Mouse (Mus musculus) midbrain, embryonic 12.5 days (tissue): Measurements from ENCODE around the gene 2010003K11Rik. TPM values are rescaled to one million over a fixed set of nuclear protein-coding genes. Genes with fewer than 3 reads are reported as not detected.

ENCODE experiments used
- ATAC-seq: fragments of 200-750 bp; cut with Nextera tagmentation; 2 replicates; pipeline ENCODE4 v1.8.0; 2017; ENCODE audit warnings: low read depth, moderate TSS enrichment, moderate library complexity; ENCODE audit not compliant: low FRiP score
- H3K27ac ChIP-seq: fragments of 300-500 bp; sonication (generic); replicated peaks from 2 replicates; pipeline ENCODE4 v1.5.1; 2016; ENCODE audit warnings: mild to moderate bottlenecking
- H3K27me3 ChIP-seq: fragments of 300-500 bp; sonication (generic); 2 replicates; pipeline ENCODE4 v1.6.1; 2016; ENCODE audit warnings: mild to moderate bottlenecking
- H3K36me3 ChIP-seq: fragments of 300-500 bp; sonication (generic); 2 replicates; pipeline ENCODE4 v1.6.1; 2016
- H3K4me1 ChIP-seq: fragments of 300-500 bp; sonication (generic); 2 replicates; pipeline ENCODE4 v1.6.1; 2016
- H3K4me2 ChIP-seq: fragments of 300-500 bp; sonication (generic); replicated peaks from 2 replicates; pipeline ENCODE4 v1.6.1; 2016; ENCODE audit warnings: mild to moderate bottlenecking, moderate library complexity
- H3K4me3 ChIP-seq: fragments of 300-500 bp; sonication (generic); 2 replicates; pipeline ENCODE4 v1.5.1; 2016; ENCODE audit warnings: mild to moderate bottlenecking
- H3K9ac ChIP-seq: fragments of 300-500 bp; sonication (generic); replicated peaks from 2 replicates; pipeline ENCODE4 v1.6.1; 2016; ENCODE audit warnings: mild to moderate bottlenecking, moderate library complexity
- H3K9me3 ChIP-seq: fragments of 300-500 bp; sonication (generic); 2 replicates; pipeline ENCODE4 v1.6.1; 2016; ENCODE audit warnings: mild to moderate bottlenecking
- WGBS: fragments of 180-500 bp; shearing (Covaris S2); methylation state at CpG from one replicate; pipeline ENCODE4 v1.1.7; 2016; 5-methylcytosine and 5-hydroxymethylcytosine counted together
- polyA plus RNA-seq: library from polyadenylated mRNA; unstranded; fragments of >200 nt; fragmentation: Nextera tagmentation; extraction: Ambion mirVana; gene quantifications from 2 replicates; pipeline ENCODE4 v1.2.1, GENCODE M21; 2016

The 2010003K11Rik gene
- polyA plus RNA-seq, 1 experiment from 2014 or later = not detected

DNA sequence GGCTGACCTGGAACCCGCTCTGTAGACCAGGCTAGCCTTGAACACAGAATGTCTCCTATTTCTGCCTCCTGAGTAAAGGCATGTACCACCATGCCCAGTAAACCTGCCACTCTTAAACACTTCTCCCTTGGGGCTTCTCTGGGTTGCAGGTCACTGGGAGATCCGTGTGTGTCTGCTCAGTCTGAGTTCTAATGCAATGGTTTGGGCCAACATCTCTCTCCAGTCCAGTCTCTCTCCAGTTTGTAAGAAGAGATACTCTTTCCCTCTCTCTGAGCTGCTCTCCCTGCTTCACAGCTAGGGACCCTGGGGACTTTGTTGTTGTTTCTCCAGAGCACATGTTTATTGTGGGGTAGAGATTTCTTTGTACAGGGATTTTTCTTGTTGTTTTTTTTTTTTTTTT is 17.9 kb upstream of the 2010003K11Rik start:
- Histone ChIP-seq H3K27me3 (peaks cover 9% of the 10 kb centered on the region; the same call in 1 of the 2 replicates), H3K36me3 (no peaks in the 10 kb centered on the region), H3K9ac (no peak overlapping the region), H3K4me2 (no peak overlapping the region), H3K9me3 (no peaks in the 10 kb centered on the region), H3K4me1 (peaks cover 10% of the 10 kb centered on the region), H3K4me3 (no peak overlapping the region), H3K27ac (no peak overlapping the region)
- no peak for ATAC-seq
- WGBS = 65% methylated on average over 2 of the region's 2 CpGs

DNA sequence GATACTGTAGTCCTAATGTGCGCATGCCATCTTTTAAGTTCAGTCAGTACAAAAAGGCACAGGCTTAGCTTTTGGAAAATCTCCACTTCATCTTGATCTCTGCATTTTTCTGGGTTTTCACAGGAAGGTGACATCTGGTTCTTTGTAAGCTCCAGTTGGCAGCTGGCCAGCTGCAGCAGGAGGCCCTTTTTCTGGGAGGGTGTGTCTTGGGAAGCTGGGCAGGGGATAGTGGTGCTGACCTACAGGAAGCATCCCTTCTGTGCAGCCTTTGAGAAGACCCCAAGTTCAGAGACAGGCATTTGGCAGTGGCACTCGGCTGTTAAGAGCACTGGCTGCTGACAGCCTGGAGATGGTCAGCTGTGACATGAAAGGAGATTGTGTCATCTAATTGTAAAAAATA is 17.4 kb upstream of the 2010003K11Rik start:
- Histone ChIP-seq H3K4me1 (peaks cover 15% of the 10 kb centered on the region), H3K9ac (no peak overlapping the region), H3K36me3 (no peaks in the 10 kb centered on the region), H3K9me3 (no peaks in the 10 kb centered on the region), H3K27ac (no peak overlapping the region), H3K27me3 (peaks cover 9% of the 10 kb centered on the region; the same call in 1 of the 2 replicates), H3K4me3 (no peak overlapping the region), H3K4me2 (no peak overlapping the region)
- 69% methylated on average over 2 of the region's 2 CpGs for whole genome bisulfite sequencing
- ATAC-seq = no peak

GRCm38 (mm10) chr19:4513236-4513858 is 15.0 kb upstream of the 2010003K11Rik start:
- WGBS = 78% methylated on average over 4 of the region's 4 CpGs
- H3K9ac ChIP-seq = no peak overlapping the region
- peaks cover 9% of the 10 kb centered on the region; the same call in 1 of the 2 replicates for H3K27me3 ChIP-seq
- H3K27ac ChIP-seq = no peak overlapping the region
- H3K36me3 ChIP-seq = no peaks in the 10 kb centered on the region
- ATAC-seq = no peak
- H3K4me2 ChIP-seq = no peak overlapping the region
- peaks cover 22% of the 10 kb centered on the region for H3K4me1 ChIP-seq
- H3K9me3 ChIP-seq = no peaks in the 10 kb centered on the region
- H3K4me3 ChIP-seq = no peak overlapping the region

DNA sequence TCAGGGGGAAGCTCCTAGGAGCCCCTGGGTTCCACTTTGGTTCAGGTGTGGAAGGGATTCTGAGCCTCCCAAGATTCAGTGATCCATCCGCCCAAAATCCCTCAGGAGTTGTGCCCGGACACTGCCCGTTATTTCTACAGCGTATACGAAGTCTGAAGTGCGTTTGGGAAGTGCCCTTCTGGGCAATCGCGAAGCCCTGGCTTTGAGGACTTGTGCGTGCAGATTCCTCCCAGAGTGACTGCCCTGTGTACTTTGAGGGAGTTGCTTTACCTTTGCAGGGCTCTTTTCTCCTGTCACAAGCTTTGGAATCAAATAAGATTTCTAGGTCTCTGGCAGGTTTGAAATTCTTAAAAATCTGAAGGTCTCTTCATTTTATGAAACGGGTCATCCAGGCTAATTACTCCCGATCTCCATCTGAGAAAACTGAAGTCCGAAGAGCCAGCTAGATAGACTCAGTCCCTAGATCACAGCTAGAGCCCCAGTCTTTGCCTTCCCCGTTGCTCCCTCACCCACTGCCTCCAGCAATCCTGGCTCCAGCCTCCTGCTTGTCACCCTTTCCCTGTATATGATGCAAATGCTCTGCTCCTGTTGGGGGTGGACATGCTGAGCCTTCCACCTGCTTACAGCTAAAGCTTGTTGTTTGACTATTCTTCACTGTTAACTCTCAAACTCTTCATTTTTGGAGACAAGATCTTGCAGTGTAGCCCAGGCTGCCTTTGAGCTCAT is 12.9 kb upstream of the 2010003K11Rik start:
- H3K9ac ChIP-seq = 0 out of 2 replicates have a peak overlapping the region, but pooled peaks have one; percentile 21
- no peaks in the 10 kb centered on the region for H3K9me3 ChIP-seq
- no peaks in the 10 kb centered on the region for H3K36me3 ChIP-seq
- peaks cover 22% of the 10 kb centered on the region for H3K4me1 ChIP-seq
- H3K4me2 ChIP-seq = peak overlapping the region; percentile 72
- 11% methylated on average over 13 of the region's 13 CpGs for WGBS
- no peak for ATAC-seq
- H3K4me3 ChIP-seq = peak overlapping the region; percentile 70
- peaks cover 9% of the 10 kb centered on the region; the same call in 1 of the 2 replicates for H3K27me3 ChIP-seq
- H3K27ac ChIP-seq = no peak overlapping the region

- Histone ChIP-seq H3K4me1 (peaks cover 12% of the 10 kb centered on the region), H3K9ac (peak within 1 kb of the TSS; percentile 54), H3K4me2 (peak within 1 kb of the TSS; percentile 81), H3K9me3 (no peaks in the 10 kb centered on the region), H3K27me3 (peaks cover 9% of the 10 kb centered on the region; the same call in 1 of the 2 replicates), H3K4me3 (peak within 1 kb of the TSS; percentile 70), H3K36me3 (no peaks in the 10 kb centered on the region), H3K27ac (0 out of 2 replicates have a peak within 1 kb of the TSS, but pooled peaks have one; percentile 21)
- ATAC-seq = peak; percentile 100
- WGBS = under 1% methylated on average over 82 of the region's 82 CpGs
Observed at GRCm38 (mm10) chr19:4509986-4510963, 11.9 kb upstream of the 2010003K11Rik start, which contains the start of gene Pcx. Pcx (plus strand) TSS chr19:4510472.

DNA sequence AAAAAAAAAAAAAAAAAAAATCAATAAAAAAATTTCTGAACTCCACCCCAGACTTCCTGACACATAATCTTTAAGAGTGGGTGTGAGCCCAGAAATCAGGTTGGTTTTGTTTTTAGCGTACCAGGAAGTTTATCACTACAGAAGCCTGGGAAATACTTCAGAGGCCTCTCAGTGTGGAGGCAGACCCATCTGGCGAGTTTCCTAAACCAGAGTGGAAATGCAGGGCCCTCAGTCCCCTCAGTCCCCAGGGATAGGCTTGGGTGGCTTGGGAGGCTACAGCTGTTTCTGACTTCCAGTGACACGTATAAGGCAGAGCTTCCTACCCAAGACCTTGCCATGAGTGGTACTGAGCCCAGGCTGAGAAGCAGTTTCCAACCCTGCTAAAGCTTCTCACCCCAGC is 9.4 kb upstream of the 2010003K11Rik start:
- peaks cover 11% of the 10 kb centered on the region for H3K4me1 ChIP-seq
- WGBS = 60% methylated on average over 3 of the region's 3 CpGs
- H3K4me2 ChIP-seq = no peak overlapping the region
- H3K4me3 ChIP-seq = no peak overlapping the region
- no peak for ATAC-seq
- H3K27me3 ChIP-seq = peaks cover 9% of the 10 kb centered on the region; the same call in 1 of the 2 replicates
- H3K36me3 ChIP-seq = no peaks in the 10 kb centered on the region
- H3K9ac ChIP-seq = no peak overlapping the region
- H3K9me3 ChIP-seq = no peaks in the 10 kb centered on the region
- H3K27ac ChIP-seq = no peak overlapping the region

DNA sequence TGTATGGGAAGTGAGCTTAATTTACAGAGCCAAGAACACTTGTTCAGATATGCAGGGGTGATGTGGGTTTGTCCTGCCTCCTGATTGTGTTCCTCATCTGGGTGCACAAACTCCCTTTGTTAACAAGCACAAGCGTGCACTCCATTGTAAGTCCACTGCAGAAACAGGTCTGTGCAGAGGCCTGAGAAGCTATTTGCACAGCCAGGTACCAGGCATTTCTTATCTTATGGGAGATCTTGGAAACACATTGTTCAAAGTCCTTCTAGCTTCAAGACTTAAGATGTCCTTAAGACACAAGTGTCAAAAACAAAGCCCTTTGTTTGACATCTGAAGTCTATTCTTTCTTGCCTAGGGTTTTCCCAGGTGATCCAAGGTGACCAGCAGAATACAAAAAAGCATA is 6.4 kb upstream of the 2010003K11Rik start:
- Histone ChIP-seq H3K27ac (no peak overlapping the region), H3K4me2 (no peak overlapping the region), H3K36me3 (no peaks in the 10 kb centered on the region), H3K9ac (no peak overlapping the region), H3K9me3 (no peaks in the 10 kb centered on the region), H3K4me1 (peaks cover 5% of the 10 kb centered on the region; the same call in 1 of the 2 replicates), H3K27me3 (no peaks in the 10 kb centered on the region), H3K4me3 (no peak overlapping the region)
- no peak for ATAC-seq
- 81% methylated on average over 1 of the region's 1 CpGs for WGBS

GRCm38 (mm10) chr19:4502701-4503100 is 4.3 kb upstream of the 2010003K11Rik start:
- Histone ChIP-seq H3K4me3 (no peak overlapping the region), H3K27ac (no peak overlapping the region), H3K4me2 (no peak overlapping the region), H3K9me3 (no peaks in the 10 kb centered on the region), H3K27me3 (no peaks in the 10 kb centered on the region), H3K36me3 (no peaks in the 10 kb centered on the region), H3K9ac (no peak overlapping the region), H3K4me1 (peaks cover 4% of the 10 kb centered on the region)
- 74% methylated on average over 2 of the region's 2 CpGs for WGBS
- ATAC-seq = no peak

DNA sequence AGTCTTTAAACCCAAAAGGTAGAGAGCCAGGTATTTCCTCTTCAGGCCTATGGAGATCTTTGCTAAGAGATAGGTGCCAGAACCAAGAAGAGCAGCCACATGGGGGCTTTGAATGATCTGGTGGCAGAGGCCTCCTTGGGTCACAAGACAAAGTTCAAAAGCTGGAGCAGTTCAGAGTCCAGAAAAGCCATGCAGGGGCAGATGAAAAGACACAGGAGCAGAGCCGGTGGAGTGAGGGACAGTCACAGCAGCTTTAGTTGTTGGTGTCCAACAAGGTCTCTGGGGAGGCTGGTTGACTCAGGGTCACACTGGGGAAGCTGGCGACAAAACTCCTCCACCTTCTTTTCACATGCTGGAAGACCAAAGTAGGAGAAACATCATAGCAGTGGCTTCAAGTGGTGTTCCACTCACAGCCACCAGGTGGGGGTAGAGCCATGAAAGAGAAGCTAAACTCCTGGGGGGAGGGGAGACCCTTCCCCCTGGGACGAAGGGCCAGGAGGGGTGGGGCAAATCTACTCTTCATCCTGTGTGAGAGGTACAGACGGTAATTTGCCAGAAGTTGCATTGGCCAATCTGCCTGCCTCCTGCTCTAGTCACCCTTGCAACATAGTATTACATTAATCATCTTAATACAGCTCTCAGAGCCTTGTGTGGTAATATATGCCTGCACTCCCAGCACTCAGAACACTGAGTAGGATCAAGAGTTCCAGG is 965 bp downstream of the 2010003K11Rik start:
- Histone ChIP-seq H3K9ac (no peak overlapping the region), H3K4me2 (peak overlapping the region; percentile 18; the same call in 1 of the 2 replicates)
- ATAC-seq = no peak

DNA sequence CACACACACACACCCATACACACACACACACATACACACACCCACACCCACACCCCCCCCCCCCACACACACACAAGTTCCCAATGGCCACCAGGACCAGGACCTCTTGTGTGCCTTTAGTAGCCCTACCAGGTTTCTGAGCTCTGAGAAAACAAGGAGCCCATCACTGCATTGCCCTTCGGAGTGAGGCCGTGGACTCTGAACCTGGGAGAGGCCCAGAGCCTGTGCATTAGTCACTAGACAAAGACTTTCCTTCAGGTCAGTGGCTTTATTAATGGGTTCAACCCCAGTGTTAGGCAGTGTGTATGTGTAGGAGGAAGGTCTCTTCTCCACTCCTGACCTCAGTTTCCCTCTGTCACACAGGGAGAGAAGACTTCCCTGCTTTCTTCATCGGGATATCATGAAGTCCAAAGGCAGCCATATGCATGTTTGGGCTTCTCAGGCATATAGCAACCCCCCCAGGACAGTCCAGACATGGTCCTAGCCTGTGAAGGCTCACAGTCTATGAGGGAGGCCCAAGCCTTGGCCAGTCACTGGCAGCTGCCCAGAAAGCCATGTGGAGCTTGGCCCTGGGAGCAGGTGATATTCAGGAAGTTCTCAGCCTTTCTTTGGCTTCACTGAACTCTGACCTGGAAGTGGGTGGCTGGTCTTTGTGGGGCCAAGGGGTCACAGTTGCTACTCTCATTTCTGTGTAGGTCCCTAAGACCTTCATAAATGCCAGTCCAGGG is 1.7 kb downstream of the 2010003K11Rik start:
- H3K27ac ChIP-seq = no peak overlapping the region
- H3K9ac ChIP-seq = no peak overlapping the region
- H3K27me3 ChIP-seq = no peaks in the 10 kb centered on the region
- H3K4me1 ChIP-seq = peaks cover 6% of the 10 kb centered on the region
- no peaks in the 10 kb centered on the region for H3K36me3 ChIP-seq
- ATAC-seq = no peak
- no peaks in the 10 kb centered on the region for H3K9me3 ChIP-seq
- H3K4me3 ChIP-seq = no peak overlapping the region
- WGBS = 89% methylated on average over 3 of the region's 3 CpGs
- no peak overlapping the region for H3K4me2 ChIP-seq

More for the DNA sequence above, 965 bp downstream of the 2010003K11Rik start:
- Histone ChIP-seq H3K27me3 (no peaks in the 10 kb centered on the region), H3K9me3 (no peaks in the 10 kb centered on the region), H3K4me3 (no peak overlapping the region), H3K36me3 (no peaks in the 10 kb centered on the region), H3K27ac (no peak overlapping the region), H3K4me1 (peaks cover 6% of the 10 kb centered on the region)
- 7% methylated on average over 4 of the region's 4 CpGs for WGBS
